Mouse (Mus musculus) heart, embryonic 13.5 days (tissue): ENCODE data around the gene Klhdc7b. TPM values are rescaled to one million over a fixed set of nuclear protein-coding genes. Genes with fewer than 3 reads are reported as not detected.

Experiments
- polyA plus RNA-seq: library from polyadenylated mRNA; unstranded; fragments of >200 nt; fragmentation: Nextera tagmentation; extraction: Ambion mirVana; gene quantifications from 2 replicates; pipeline ENCODE4 v1.2.1, GENCODE M21; 2015

Klhdc7b gene
- polyA plus RNA-seq, 1 experiment from 2014 or later: not detected

Other genes starting within 250 kb of the Klhdc7b start
- gene Mapk12, start 244.2 kb upstream of the Klhdc7b start, polyA plus RNA-seq: 19.0 and 20.4 TPM in 2 replicates
- gene Mapk11, start 235.3 kb upstream of the Klhdc7b start, polyA plus RNA-seq: 3.8 and 4.0 TPM in 2 replicates
- 84.6 and 99.0 TPM in 2 replicates for gene Plxnb2, start 204.1 kb upstream of the Klhdc7b start, polyA plus RNA-seq
- 17.4 and 17.9 TPM in 2 replicates for gene Dennd6b, start 188.4 kb upstream of the Klhdc7b start, polyA plus RNA-seq
- 20.5 and 20.8 TPM in 2 replicates for gene Ppp6r2, start 173.4 kb upstream of the Klhdc7b start, polyA plus RNA-seq
- gene Sbf1, start 69.6 kb upstream of the Klhdc7b start, polyA plus RNA-seq: 34.3 and 38.3 TPM in 2 replicates
- 0.66 and 0.85 TPM in 2 replicates for gene Adm2, start 62.2 kb upstream of the Klhdc7b start, polyA plus RNA-seq
- gene Miox, start 50.5 kb upstream of the Klhdc7b start, polyA plus RNA-seq: 0.34 TPM in 1 of 2 replicates, not detected in the other
- gene Lmf2, start 29.3 kb upstream of the Klhdc7b start, polyA plus RNA-seq: 43.8 and 46.2 TPM in 2 replicates
- gene Ncaph2, start 29.2 kb upstream of the Klhdc7b start, polyA plus RNA-seq: 94.1 and 109 TPM in 2 replicates
- 7.1 and 7.2 TPM in 2 replicates for gene Sco2, start 11.1 kb upstream of the Klhdc7b start, polyA plus RNA-seq
- 0.99 and 1.0 TPM in 2 replicates for gene Tymp, start 7.9 kb upstream of the Klhdc7b start, polyA plus RNA-seq
- gene Odf3b, start 5.6 kb upstream of the Klhdc7b start, polyA plus RNA-seq: 0.28 and 0.76 TPM in 2 replicates
- gene Syce3, start 25.6 kb downstream of the Klhdc7b start, polyA plus RNA-seq: not detected in 2 replicates
- gene Cpt1b, start 40.9 kb downstream of the Klhdc7b start, polyA plus RNA-seq: 139 and 147 TPM in 2 replicates
- 2.4 and 3.0 TPM in 2 replicates for gene C730034F03Rik, start 44.7 kb downstream of the Klhdc7b start, polyA plus RNA-seq
- 0.53 and 0.90 TPM in 2 replicates for gene Gm44502, start 44.8 kb downstream of the Klhdc7b start, polyA plus RNA-seq
- 65.1 and 71.5 TPM in 2 replicates for gene Chkb, start 45.0 kb downstream of the Klhdc7b start, polyA plus RNA-seq
- 0.27 and 0.45 TPM in 2 replicates for gene Mapk8ip2, start 69.0 kb downstream of the Klhdc7b start, polyA plus RNA-seq
- gene Arsa, start 92.5 kb downstream of the Klhdc7b start, polyA plus RNA-seq: 15.1 and 15.3 TPM in 2 replicates
- gene Shank3, start 114.7 kb downstream of the Klhdc7b start, polyA plus RNA-seq: 1.7 and 2.0 TPM in 2 replicates
- gene Acr, start 183.4 kb downstream of the Klhdc7b start, polyA plus RNA-seq: 0.24 and 0.33 TPM in 2 replicates
- 19.2 and 21.4 TPM in 2 replicates for gene Rabl2, start 207.0 kb downstream of the Klhdc7b start, polyA plus RNA-seq